Mouse (Mus musculus) activated CD4-positive, CD25-positive, alpha-beta regulatory T cell, adult 4 months (primary cell): Measurements from ENCODE around the gene Tango2. TPM values are rescaled to one million over a fixed set of nuclear protein-coding genes. Genes with fewer than 3 reads are reported as not detected.
A peak's percentile ranks its signal among the peaks of the same experiment; 100 is the strongest.

Experiments
- ATAC-seq: one replicate; pipeline ENCODE4 v1.8.0; 2017
- polyA plus RNA-seq, 2 experiments: library from polyadenylated mRNA; unstranded; fragments of 100-300 nt; shearing (Covaris generic); gene quantifications; one replicate each; pipeline ENCODE4 v1.2.1; 2017

The Tango2 gene
- polyA plus RNA-seq, 2 experiments from 2014 or later, result 55.4 to 58.0 TPM

GRCm38 (mm10) chr16:18342650-18343570 is 5.0 kb downstream of the Tango2 start:
- ATAC-seq, result no peak

DNA sequence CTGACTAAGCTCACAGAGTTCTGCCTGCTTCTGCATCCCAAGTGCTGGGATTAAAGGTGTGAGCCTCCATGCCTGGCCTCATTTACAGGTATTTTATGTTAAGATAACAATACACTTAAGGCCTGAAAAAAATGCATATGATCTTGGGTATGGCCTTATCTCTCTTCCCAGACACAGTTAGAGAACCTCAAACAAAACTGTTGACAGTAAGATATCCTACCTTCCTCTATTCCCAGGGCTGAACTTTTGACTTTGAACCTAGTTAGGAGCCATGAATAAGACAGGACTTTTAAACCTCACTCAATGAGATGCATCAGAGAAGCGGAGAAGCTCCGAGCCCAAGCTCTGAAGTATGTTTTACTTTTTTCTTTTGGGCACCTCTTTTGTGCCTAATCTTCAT is 5.8 kb downstream of the Tango2 start:
- ATAC-seq, result no peak

- ATAC-seq, result no peak
Measured at GRCm38 (mm10) chr16:18341605-18342004, 6.3 kb downstream of the Tango2 start.

DNA sequence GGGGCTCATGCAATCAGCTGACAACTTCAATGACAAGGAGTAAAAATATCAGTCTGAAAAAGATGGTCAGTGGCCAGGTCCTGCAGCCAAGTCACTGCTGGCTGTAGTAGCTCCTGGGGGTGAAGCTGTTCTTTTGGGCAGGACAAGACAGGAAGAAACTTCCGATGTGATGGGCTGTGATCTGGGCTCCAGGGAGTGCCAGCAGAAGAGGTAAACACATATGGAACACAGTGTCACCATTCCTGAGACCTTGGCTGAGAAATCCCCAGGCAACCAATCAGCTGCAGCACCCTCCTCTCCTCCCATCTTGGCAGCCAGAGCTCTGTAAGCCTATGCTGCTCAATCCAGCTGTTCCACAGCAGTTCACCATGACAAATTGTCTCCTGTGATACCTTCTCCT is 8.0 kb downstream of the Tango2 start:
- ATAC-seq, result no peak

DNA sequence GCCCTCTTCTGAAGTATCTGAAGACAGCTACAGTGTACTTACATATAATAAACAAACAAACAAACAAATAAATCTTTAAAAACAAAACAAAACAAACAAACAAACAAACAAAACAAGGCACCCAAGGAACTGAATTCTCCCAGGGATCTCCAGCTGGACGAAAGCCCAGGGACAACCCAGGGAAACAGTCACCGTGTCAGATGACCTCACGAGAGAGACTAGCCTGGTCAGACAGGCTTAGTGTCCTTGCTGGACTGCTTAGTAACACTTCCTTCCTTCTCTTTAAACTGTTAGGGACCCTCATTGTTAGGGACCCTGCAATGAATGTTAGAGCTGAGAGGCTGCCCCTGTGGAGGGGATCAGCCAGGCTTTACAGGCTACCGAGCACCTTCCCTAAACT is 10.6 kb downstream of the Tango2 start:
- ATAC-seq, result no peak

DNA sequence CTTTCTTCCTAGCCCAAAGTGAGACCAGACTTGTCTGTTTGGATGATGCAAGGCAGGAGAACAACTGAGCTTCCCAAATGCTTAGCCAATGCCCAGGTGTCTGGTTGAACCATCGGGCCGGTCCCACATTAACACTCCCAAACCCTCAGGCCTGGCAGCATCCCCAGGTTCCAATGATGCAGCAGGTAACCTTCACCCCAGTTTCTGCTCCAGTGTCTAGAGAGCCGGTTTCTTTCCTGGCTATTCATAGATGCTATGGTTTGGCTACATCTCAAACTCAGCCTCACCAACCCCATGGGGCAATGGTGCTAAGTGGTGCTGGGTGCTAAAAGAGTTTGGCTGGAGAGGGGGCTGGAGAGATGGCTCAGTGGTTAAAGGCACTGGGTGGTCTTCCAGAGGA is 11.9 kb downstream of the Tango2 start:
- no peak for ATAC-seq

- no peak for ATAC-seq
Measured at GRCm38 (mm10) chr16:18333976-18334375, 13.9 kb downstream of the Tango2 start.

- no peak for ATAC-seq
Measured at GRCm38 (mm10) chr16:18328524-18328923, 19.4 kb downstream of the Tango2 start.

- ATAC-seq, result no peak
Measured at GRCm38 (mm10) chr16:18327936-18328335, 20.0 kb downstream of the Tango2 start.

DNA sequence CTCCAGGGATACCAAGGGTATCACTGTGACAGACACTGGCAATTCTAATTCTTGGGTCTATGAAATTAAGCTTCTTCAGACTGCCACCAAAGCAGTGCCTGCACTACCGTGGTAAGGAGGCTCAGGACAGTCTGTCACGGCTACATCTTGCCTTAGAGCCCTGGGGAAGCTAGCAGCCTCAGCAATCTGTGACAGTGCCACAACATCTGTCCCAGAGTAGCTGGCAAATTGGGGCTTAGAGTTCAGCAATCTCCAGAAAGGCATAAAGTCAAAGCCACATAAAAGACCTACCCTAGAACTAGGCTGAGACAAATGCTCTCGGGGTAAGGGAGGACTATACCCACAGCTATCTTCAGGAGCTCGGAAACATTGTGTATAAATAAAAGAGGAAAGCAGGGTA is 22.2 kb downstream of the Tango2 start:
- ATAC-seq, result no peak

GRCm38 (mm10) chr16:18324031-18324430 is 23.9 kb downstream of the Tango2 start:
- no peak for ATAC-seq

DNA sequence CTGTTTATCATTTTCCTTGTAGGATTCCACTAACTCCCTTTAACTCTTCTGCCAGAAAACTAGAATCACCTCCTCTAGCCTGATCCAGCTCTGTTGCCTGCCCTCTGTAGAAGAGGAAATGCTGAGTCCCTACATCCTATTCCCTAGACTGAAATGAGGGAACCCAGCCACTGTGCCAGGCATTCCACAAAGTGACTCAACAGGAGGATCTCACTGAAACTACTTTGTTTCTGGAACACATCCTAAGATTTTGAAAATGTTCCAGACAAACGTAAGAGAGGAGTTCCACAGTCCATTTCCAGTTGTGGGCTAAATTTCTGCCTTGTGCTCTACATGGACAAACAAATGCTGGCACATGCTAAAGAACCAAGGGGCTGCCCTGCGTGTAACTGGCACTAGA is 24.4 kb downstream of the Tango2 start:
- no peak for ATAC-seq

GRCm38 (mm10) chr16:18321443-18321842 is 26.5 kb downstream of the Tango2 start:
- ATAC-seq, result no peak

DNA sequence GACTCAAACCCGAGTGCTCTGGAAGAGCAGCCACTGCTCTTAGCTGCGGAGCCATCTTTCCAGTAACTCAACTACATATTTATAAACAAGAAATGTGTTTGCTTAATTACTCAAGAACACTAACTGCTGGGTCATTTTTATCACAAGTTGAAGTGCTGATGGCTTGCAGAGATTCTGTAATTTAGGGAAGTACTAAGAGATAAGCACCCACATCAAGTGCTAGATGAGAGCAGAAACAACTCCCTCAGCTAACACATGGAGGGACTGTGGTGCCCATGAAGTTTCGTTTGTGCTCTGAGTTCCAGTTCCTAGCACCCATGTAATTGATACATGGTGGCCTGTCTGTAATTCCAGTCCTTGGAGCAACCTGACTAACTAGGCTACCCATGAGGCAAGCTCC is 28.9 kb downstream of the Tango2 start:
- ATAC-seq, result no peak

- ATAC-seq, result no peak
Measured at GRCm38 (mm10) chr16:18308159-18308558, 39.7 kb downstream of the Tango2 start.

DNA sequence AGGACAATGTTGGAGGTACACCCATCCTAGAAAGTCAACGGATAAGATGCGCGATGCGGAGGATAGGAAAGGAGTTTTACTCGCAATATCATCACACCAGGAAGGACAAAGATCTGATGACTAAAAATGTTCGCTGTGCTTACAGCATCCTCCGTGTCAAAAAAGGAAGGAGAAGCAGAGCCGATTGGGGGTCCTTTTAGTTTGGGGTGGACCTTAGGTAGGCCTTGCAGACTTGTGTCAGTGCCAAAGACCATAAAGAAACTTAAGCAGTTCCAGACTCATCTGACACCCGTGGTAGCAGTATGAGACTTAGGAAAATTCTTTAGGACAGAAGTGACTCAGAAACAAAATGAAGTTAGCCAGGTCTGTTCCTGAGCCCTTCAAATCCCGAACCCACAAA is 58.3 kb downstream of the Tango2 start:
- peak; percentile 1 for ATAC-seq

DNA sequence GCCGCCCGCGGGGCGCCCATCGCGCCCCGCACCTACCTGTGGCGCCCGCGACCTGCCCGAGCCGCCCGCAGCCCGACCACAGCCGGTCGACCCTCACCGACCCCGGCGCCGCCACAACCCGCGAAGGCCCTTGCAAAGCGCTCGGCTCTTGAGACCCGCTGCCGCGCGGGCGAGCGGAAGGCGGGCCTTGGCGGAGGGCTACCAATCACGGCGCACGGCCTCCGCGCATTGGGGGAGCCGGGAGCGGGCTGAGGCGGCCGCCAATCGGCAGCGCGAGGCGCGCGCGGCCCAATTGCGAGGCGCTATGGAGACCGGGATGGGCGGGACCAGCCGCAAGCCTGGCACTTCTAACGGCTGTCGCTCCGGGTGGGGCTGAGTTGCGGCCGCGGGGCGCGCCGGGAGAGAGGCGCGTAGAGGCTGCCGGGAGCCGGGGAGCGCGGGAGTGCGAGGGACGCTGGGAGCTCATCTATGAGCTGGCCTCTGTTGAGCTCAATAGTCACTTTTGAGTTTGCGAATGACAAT is 58.8 kb downstream of the Tango2 start, which contains the start of gene Dgcr8:
Gene Dgcr8 (minus strand): TSS at position 180 of the 522 bp plus-strand sequence.
- peak; percentile 96 for ATAC-seq

- ATAC-seq, result peak; percentile 71
Measured at GRCm38 (mm10) chr16:18288581-18289061, 59.3 kb downstream of the Tango2 start.

- no peak for ATAC-seq
Measured at GRCm38 (mm10) chr16:18288166-18288565, 59.7 kb downstream of the Tango2 start.

- ATAC-seq, result no peak
Measured at GRCm38 (mm10) chr16:18275166-18275565, 72.7 kb downstream of the Tango2 start.

DNA sequence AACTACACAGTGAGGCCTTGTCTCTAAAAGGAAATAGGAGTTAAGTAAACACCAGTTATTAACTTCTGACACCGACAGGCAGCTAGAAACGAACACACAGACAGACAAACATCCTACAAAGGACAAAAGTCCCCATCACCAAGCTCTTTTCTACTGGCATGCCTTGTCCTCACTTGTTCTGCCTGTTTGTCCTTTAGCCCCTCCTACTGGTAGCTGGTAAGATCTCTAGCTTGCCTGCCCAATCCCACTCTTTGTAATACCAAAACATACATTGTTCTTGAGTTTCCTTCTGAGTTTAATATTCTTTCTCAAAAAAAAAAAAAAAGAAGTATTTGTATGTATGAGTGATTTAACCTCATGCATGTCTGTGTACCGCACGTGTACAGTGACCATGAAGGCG is 79.7 kb downstream of the Tango2 start:
- no peak for ATAC-seq

DNA sequence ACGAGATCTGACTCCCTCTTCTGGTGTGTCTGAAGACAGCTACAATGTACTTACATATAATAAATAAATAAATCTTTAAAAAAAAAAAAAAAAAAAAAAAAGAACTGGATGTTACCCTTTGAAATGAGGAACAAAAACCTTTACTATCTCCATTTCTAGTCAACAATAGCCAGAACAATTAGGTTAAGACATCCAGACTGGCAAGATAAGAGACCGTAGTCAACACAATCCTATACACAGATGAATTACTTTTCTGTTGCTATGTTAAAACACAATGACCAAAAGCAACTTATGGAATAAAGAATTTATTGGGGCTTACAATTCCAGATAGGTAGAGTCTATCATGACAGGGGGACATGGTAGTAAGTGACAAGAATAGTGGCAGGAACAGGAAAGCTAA is 82.9 kb downstream of the Tango2 start:
- no peak for ATAC-seq

GRCm38 (mm10) chr16:18258221-18258620 is 89.7 kb downstream of the Tango2 start, which contains the start of gene Gm49776:
Gm49776 (minus strand) TSS chr16:18258321.
- no peak for ATAC-seq

- no peak for ATAC-seq
Measured at GRCm38 (mm10) chr16:18253866-18254265, 94.0 kb downstream of the Tango2 start.
